Mouse (Mus musculus) mouse embryonic stem cell (cell line): ENCODE results near the gene Gm20671.
"Not testable (repeated sequence)": the region's sequence is repeated elsewhere in the genome, so short reads cannot be mapped to it uniquely, and the experiment has no call there.

Experiments used
- in situ Hi-C, 2 experiments: fragments of 300-500 bp; cut with MboI; formaldehyde crosslinking; loops; 1 replicate in 1 of 2; 3 replicates in 1 of 2; pipeline ENCODE4 v1.14.3; 2019 to 2020; ENCODE audit warnings: low sequenced_read_pairs in 2 of 2, low pct_unique_long_range_greater_than_20kb in 1 of 2, mixed read lengths in 1 of 2; ENCODE audit not compliant: unreplicated experiment in 1 of 2

Gm20671 gene

DNA sequence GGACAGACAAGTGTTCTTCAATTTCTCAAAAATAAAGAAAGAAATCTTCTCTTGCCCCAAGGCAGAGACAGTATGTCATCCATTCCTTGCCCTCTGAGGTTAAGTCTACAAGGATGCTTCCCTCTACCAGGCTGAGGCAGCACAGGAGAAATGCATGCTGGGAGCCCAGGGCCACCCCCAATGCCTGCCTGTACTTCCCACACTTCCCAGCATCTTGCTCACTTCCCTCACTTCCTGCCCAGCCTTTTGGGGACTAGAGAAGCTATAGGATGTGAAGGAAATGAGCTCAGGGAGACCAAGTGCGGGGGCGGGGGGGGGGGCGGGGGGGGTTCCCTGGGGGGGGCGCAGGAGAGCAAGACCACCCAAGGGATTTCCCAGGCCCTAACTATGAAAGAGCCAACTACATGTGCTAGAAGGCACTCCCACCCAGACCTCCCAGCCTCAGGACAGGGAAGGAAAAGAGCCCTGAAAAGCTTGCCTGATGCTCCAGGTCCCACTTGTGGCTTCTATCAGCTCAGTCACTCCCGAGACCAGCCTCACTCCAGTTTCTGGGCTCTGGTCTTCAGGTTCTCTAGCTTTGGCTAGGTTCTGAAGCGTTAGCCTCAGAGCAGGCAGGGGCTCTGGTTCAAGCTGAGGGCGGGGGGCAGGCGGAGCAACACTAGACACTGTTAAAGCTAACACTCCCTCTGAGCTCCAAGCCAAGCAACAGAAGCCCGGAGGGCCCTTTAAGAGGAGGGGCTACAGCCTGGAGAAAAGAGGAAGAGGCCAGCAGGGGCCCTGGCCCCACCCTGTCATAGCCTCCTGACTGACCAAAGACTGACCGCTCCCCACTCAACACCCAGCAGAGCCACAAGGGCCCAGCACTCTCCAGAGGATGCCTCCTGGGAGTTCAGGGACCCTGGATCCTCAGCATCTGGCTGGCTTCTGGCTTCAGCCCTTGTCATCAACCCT is 80.9 kb downstream of the Gm20671 start:
- in situ Hi-C loops, result no loop called here

DNA sequence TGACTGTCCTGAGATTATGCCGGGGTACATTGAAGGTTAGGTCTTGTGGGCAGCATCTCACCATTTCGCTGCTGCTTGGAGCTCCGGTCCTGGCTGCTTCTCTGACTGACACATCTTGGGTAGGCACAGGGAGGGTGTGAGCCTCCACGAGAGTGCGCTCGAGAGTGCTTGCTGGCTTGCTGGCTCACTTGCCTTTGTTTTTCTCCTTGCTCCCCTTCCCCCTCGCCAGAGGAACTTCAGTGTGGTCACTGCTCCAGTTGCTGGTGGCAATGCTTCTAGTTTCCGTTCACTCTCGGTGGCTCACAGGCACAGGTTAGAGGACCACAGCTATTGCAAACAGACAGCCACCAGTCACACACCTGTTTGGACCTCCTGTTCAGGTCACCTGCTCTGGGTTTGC is 84.8 kb downstream of the Gm20671 start:
- in situ Hi-C loops, result no loop called here

DNA sequence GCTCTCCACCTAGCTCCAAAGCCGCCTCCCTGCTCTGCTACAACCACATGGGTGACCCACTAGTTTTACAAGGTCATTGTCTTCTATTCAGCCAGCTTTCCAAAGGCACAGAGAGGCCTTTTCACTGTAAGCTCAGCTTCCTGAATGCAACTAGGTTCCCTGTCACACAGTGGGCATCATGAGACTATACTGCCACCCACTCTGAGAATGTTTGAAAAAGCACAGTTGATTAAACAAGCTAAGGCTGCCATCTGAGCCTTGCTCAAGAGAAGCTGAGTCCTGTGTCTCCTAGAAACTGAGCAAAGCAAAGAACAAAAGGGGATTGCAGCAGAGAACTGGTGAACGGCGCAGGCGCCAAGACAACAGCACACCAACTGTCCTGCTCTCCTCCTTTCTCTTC is 85.5 kb downstream of the Gm20671 start:
- in situ Hi-C loops, result not testable (repeated sequence)

DNA sequence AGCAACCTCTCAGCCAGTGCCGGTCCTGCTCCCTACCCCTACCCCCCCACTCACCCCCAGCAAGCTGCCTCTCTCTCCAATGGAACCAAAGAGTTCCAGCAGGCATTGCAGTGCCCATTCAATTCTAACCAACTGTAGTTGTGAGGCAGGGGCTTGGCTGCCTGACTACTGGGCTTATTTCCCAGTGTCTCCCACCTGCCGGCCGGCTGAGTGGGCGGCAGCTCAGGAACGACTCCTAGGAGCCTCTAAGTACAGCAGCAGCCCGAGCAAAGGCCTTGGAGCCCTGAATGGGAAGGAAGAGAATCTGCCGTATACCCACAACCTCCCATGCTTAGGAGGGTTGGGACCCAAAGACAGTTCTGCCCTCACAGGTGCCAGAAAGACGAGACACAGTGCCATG is 86.1 kb downstream of the Gm20671 start:
- in situ Hi-C loops, result not testable (repeated sequence)

DNA sequence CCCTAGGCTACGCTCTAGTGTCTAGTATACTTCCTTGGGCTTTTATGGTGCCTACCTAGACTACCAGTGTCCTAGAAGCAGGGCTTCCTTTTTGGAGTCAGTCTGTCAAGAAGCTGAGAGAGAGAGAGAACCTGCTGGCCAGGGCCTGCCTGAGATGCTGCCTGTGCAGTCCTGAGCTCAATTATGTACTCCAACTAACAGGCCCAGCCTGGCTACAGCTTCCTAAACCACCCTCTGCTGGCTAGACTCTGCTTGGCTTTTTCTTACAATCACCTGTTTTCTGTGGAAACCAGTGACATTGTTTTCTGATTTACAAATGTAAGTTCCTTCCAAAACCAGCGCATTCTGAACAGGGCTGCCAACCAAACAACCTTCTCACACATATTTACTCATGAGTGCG is 86.8 kb downstream of the Gm20671 start:
- in situ Hi-C loops, result no loop called here

DNA sequence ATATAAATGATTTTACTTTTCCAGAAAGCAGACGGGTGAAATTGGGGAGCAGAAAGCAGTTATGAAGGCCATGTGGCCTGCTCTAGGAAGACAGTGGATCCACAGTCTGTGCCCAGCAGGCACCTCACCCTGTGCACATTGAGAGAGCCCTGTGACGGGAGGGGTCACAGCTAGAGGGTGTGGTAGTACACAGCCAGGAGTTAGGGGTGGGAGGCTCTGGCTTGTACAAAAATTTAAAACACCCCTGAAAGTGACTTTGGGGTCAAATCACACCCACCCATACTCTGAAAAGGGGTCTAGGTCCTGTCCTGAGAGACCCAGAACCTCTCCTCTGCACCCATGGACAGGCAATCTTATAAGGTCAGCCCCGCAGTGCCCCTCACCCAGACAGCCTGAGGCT is 90.1 kb downstream of the Gm20671 start:
- in situ Hi-C loops, result not testable (repeated sequence)

DNA sequence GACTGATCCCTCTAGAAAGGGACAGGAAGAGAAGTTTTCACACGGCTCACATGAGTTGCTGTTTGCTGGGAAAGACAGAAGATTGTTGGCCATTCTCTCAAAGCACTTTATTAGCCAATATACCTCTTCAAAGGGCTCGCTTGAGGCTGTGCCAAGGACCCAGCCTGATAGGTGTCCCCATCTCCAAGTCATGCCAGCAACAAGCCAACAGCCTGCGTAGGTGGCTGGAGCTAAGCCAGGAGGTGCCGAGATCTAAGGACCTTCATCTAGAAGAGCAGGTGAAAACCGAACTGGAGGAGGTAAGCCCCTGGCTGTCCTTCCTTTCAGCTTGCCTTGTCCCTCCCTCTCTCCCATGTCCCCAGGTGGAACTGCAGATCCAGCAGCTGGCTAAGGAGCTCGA is 91.1 kb downstream of the Gm20671 start:
- in situ Hi-C loops, result no loop called here

DNA sequence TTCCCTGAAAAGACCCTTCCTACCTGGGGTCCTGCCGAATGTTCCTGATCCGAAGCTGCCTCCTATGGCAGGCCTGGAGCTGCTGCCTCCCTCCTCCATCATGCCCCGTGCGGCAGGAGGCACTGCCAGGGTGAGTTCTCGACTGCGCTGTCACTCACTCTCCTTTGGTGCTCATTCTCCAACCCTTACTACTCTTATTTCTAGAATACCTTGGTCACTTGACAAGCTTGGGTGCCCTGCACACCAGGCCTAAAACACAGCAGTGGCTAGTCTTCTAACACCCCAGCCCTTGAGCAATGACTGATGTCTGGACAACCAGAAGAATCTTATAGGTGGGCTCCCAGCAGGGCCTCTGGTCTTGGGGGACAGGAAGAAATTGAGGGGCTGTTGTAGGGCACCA is 93.0 kb downstream of the Gm20671 start:
- in situ Hi-C loops, result not testable (repeated sequence)

DNA sequence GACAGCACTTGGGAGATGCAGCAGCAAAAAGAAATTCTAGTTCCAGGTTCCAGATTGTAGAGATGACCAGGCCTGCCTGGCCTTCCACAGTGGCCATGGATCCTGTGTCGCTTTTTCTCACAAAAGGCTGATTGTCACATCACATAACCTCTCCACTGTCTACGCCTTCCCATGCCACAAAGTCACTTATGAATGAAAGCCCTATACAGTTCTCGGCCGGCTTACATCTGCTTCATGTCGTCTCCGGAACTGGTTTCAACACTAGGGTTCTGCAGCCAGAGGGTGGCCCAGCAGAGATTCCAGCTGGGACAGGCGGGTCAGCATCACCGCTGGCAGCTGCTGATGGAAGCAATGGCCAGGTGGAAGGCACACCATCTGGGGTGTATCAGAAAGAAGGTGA is 98.1 kb downstream of the Gm20671 start:
- in situ Hi-C loops, result no loop called here

DNA sequence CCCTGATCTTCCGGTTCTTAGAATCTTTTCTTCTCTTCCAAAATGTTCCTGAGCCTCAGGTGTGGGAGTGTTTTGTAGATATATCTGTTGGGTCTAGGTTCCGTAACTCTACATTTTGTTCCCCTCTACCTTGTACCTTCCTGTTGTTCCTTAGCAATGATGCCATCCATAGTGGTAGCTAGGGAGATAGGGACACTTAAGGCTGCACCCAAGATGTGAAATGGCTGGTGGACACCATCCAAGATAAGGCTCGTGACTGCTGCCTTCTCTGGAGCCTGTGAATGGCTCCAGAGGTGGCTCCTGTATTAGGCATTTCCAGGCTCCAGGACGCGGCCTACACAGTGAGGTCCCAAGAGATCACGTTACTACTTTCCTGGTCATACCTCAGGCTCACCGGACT is 98.6 kb downstream of the Gm20671 start:
- in situ Hi-C loops, result no loop called here

DNA sequence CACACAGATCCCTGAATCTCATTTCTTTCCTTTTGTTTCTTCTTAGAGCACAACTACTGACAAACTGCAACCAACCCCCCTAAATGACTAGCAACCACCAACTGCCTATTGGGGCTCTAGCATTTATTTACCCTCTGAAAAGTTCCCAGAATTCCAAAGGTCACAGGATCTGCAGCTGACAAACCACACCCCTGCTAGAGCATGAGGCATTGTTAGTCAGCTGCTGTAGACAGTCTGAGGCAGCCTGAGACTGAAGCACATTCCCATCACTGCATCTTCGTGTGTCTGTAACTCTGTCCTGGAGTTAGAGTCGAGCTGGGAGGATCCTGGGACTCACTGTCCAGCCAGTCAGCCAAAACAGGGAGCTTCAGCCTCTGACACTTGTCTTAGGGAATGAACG is 101.5 kb downstream of the Gm20671 start:
- in situ Hi-C loops, result not testable (repeated sequence)

DNA sequence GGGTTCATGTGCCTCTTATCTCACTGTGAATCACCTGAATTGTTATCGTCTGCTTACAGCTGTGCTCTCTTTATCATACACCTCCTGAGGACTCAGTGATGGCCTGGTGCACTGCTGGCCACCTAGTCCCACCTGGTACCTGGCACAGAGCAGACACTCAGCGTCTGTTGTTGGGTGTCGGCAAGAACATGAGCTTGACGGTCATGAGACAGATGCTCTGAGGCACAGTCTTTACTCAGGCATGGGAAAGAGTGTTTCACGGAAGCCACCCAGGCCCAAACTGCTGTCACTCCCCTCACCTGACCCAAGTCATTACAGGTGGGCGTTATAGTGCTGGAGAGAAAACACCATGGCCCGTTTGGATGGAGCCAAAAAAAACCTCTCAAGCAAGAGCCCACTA is 102.9 kb downstream of the Gm20671 start:
- in situ Hi-C loops, result no loop called here

DNA sequence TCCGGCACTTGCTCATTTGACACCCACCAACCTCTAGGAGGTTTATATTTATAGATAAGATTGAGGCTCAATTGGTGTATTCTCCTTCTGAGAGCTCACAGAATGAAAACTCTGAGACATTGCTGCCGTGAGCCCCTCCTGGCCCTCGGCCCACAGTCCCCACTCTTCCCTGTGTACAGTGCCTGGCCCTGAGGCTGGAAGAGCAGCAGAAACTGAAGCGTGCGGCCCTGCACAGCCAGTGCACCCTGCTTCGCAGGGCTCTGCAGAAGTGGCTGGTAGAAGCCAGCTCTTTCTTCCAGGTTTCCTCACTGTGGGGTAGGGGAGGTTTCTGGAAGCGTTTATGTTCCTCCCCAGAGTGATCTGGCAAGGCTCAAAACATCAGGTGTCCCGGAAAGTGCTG is 104.2 kb downstream of the Gm20671 start:
- in situ Hi-C loops, result not testable (repeated sequence)

DNA sequence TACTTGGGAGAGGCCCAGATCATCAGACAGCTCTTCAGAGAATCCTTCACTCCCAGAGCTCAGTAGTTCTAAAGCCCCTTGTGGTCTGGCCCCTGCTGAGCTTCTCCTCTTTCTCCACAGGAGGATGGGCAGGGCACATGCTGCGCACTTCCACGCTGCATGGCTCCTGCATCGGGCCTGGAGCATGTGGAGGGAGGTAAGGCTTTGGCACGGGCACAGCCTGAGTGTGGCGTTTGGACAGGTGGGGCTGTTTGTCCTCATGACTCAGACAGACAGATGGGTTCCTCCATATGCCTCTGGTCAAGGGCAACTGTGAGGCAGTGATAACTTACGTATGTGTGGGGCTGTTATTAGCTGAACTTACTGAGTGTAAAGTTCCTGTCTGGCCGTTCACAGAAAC is 104.6 kb downstream of the Gm20671 start:
- in situ Hi-C loops, result no loop called here

DNA sequence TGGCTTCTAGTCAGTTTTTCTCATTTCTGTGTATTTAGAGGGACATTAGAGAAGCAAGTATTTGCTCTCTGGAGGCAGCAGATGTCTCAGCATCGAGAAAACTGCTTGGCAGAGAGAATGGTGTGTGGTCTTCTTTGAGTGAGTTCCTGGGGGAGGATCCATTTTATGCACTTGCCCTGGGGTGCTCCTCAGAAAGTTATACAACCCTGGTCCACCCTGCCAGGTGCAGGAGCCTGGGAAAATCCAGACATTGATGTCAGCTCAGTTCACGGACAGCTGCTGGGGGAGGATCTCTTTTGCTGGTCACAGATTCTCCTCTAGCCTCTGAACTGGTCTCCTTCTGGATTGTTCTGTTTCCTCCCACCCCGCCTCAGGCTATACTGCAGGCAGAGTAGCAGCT is 105.6 kb downstream of the Gm20671 start:
- in situ Hi-C loops, result no loop called here

DNA sequence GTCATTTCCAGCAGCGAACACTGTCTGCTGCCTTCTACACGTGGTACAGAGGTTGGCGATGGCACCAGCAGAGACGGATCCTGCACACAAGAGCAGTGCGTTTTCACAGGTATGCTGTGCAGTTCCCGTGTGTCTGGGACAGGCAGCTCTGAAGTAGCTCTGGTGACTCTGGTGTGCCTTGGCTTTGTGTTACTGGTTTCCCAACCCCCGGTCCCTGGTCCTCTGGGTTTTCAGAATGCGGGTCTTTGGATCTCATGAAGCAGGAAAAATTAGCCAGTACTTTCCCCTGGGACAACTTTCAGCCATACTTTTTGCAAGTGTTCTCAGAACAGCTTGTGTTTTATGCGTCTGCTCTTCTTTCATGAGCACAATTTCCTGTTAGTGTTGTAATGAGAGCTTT is 106.5 kb downstream of the Gm20671 start:
- in situ Hi-C loops, result no loop called here

DNA sequence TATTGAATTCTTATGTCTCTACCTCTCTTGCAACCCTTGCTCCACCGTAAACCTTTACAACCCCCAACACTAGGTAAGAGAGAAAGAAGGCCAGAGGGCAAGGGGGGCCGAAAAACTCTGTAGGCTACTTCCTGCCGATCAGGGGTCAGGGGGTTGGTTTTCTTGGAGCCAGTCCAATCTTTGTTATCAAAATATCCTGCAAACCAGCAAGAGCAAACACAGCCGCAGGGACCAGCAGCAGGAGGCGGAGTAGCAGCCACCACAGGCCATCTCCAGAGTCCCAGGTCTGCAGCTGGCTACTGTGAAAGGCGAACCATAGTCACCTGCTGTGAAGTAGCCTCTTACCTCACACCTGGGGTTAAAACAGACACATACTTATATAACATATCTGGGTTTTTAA is 108.0 kb downstream of the Gm20671 start:
- in situ Hi-C loops, result no loop called here

DNA sequence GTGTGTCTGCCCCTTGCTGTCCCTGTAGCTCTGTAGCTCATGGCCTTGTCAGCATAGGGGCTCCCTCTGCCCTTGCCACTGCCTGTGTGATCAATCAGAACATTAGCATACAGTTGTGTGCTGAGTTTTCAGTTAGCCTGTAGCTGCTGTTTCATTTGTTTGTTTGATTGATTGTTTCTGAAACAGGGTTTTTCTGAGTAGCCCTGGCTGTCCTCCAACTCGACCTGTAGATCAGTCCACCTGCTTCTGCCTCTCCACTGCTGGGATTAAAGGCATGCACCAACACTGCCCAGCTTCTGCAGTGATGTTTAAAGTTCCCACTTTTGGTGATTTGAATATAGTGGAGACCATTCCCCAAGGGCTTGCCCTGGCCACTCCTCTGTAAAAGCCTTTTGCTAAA is 109.2 kb downstream of the Gm20671 start:
- in situ Hi-C loops, result no loop called here

DNA sequence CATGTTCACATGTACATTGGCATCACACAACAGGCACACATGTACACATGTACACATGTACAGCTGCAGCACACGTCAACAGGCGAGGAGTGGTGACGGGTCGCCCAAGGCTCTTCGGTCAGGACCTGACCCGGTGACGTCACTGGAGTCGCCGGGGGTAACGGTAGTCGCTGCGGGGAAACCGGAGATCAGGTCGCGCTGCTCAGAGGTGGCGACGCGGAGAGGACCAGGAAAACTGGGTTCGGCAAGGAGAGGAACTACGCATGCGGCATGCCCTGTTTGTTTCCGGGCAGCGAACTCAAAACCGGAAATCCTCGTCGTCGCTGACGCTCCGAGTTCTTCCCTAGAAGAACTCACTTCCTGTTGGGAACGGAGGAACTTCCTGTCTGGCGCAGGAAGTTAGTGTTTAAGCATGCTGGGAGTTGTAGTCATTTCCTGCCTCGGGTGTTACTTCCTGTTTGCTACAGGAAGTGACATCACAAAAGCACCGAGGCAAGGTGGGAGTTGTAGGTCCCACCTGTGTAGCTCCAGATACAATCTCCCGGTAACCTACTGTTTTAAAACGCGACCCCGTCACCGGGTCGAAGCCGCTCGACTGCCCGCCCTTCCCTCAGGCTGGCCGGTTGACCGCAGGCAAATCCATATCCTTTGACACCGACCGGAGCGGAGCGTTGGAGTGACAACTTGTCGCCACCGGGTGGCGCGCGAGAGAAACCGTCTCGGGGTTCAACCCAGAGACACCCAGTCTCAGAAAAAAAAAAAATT is 113.0 kb downstream of the Gm20671 start:
- in situ Hi-C loops, result no loop called here
